Mouse (Mus musculus) forebrain, embryonic 16.5 days (tissue): Measurements from ENCODE around the gene Mettl5. TPM values are rescaled to one million over a fixed set of nuclear protein-coding genes. Genes with fewer than 3 reads are reported as not detected.

Experiments
- polyA plus RNA-seq: library from polyadenylated mRNA; unstranded; fragments of >200 nt; fragmentation: Nextera tagmentation; extraction: Ambion mirVana; gene quantifications from 2 replicates; pipeline ENCODE4 v1.2.1, GENCODE M21; 2015

The Mettl5 gene
- polyA plus RNA-seq, 1 experiment from 2014 or later = 25.2 TPM

Other genes with a start within 250 kb of the Mettl5 start
- gene Bbs5, start 238.4 kb downstream of the Mettl5 start, polyA plus RNA-seq = 19.6 and 22.7 TPM in 2 replicates
- gene Klhl41, start 215.5 kb downstream of the Mettl5 start, polyA plus RNA-seq = 0.12 TPM in 1 of 2 replicates, not detected in the other
- gene Fastkd1, start 172.1 kb downstream of the Mettl5 start, polyA plus RNA-seq = 16.7 and 18.5 TPM in 2 replicates
- gene Ppig, start 163.1 kb downstream of the Mettl5 start, polyA plus RNA-seq = 127 TPM in 2 replicates
- 1.9 and 2.5 TPM in 2 replicates for gene Ccdc173, start 96.0 kb downstream of the Mettl5 start, polyA plus RNA-seq
- gene Phospho2, start 96.0 kb downstream of the Mettl5 start, polyA plus RNA-seq = 35.7 and 40.5 TPM in 2 replicates
- 71.7 and 81.2 TPM in 2 replicates for gene Klhl23, start 63.7 kb downstream of the Mettl5 start, polyA plus RNA-seq
- gene Ssb, start 24.1 kb downstream of the Mettl5 start, polyA plus RNA-seq = 265 and 292 TPM in 2 replicates
- 15.6 and 18.2 TPM in 2 replicates for gene Ubr3, start 11.6 kb upstream of the Mettl5 start, polyA plus RNA-seq
- gene Myo3b, start 153.5 kb upstream of the Mettl5 start, polyA plus RNA-seq = 0.20 and 0.34 TPM in 2 replicates